Mouse (Mus musculus) cortical plate, adult 2 months (tissue): Measurements from ENCODE around the gene Gmip.

ENCODE experiments used
- CTCF ChIP-seq: fragments of 200-500 bp; IDR thresholded peaks from 2 replicates; pipeline ENCODE4 v1.5.1; 2011; ENCODE audit warnings: mild to moderate bottlenecking, control low read depth, low read length; ENCODE audit not compliant: insufficient read depth; ENCODE audit errors: extremely low read depth
- POLR2A ChIP-seq: fragments of 200-500 bp; IDR thresholded peaks from 2 replicates; pipeline ENCODE4 v1.6.1; 2011; ENCODE audit warnings: mild to moderate bottlenecking, low read length, control low read depth; ENCODE audit not compliant: insufficient read depth; ENCODE audit errors: extremely low read depth

GRCm38 (mm10) chr8:69803366-69803765, 5.1 kb upstream of the Gmip start:
- TF ChIP-seq CTCF (no peak), POLR2A (no peak)
